Mouse (Mus musculus): ENCODE measurements at regions not wholly inside any gene's neighbourhood (a gene's known extent, or its start where the extent isn't known, plus 50 kb on each side); places are given as distances from the start of the nearest gene placed in this dataset.

GRCm38 (mm10) chr1:184191325-184191724, 157.2 kb upstream of the 1700056E22Rik start:
- TF ChIP-seq CTCF (conservative IDR thresholded peaks at IDR 0.05; ENCODE audit: low read length) = no peak
- no peak for TF ChIP-seq NANOG (IDR thresholded peaks at IDR 0.05; ENCODE audit: borderline replicate concordance, low read length)
- no peak for TF ChIP-seq POU5F1 (IDR thresholded peaks at IDR 0.05; ENCODE audit: borderline replicate concordance, low read length)
